Mouse (Mus musculus) heart, embryonic 16.5 days (tissue): ENCODE data around the gene Vpreb3. TPM values are rescaled to one million over a fixed set of nuclear protein-coding genes. Genes with fewer than 3 reads are reported as not detected.

Experiments used
- ATAC-seq: fragments of 200-750 bp; cut with Nextera tagmentation; replicated peaks from 2 replicates; pipeline ENCODE4 v1.8.0; 2017; ENCODE audit warnings: moderate number of reproducible peaks; ENCODE audit not compliant: insufficient read depth, low FRiP score; ENCODE audit errors: extremely low read depth
- H3K27ac ChIP-seq: fragments of 300-500 bp; sonication (generic); 2 replicates; pipeline ENCODE4 v1.5.1; 2014; ENCODE audit warnings: mild to moderate bottlenecking, low read length, control low read depth, moderate library complexity
- H3K27me3 ChIP-seq: fragments of 300-500 bp; sonication (generic); 2 replicates; pipeline ENCODE4 v1.6.1; 2014; ENCODE audit warnings: low read length, mixed read lengths; ENCODE audit not compliant: control insufficient read depth, insufficient read depth
- H3K36me3 ChIP-seq: fragments of 300-500 bp; sonication (generic); 2 replicates; pipeline ENCODE4 v1.6.1; 2014; ENCODE audit not compliant: control insufficient read depth, insufficient read depth
- H3K4me1 ChIP-seq: fragments of 300-500 bp; sonication (generic); 2 replicates; pipeline ENCODE4 v1.6.1; 2014; ENCODE audit warnings: low read length, mixed read lengths; ENCODE audit not compliant: control insufficient read depth, insufficient read depth
- H3K4me2 ChIP-seq: fragments of 300-500 bp; sonication (generic); 2 replicates; pipeline ENCODE4 v1.6.1; 2014; ENCODE audit warnings: low read depth, mild to moderate bottlenecking, control low read depth, low read length
- H3K4me3 ChIP-seq: fragments of 300-500 bp; sonication (generic); 2 replicates; pipeline ENCODE4 v1.5.1; 2014; ENCODE audit warnings: mild to moderate bottlenecking, control low read depth, low read length
- H3K9ac ChIP-seq: fragments of 300-500 bp; sonication (generic); 2 replicates; pipeline ENCODE4 v1.6.1; 2014; ENCODE audit warnings: low read length, control low read depth
- H3K9me3 ChIP-seq: fragments of 300-500 bp; sonication (generic); replicated peaks from 2 replicates; pipeline ENCODE4 v1.6.1; 2016; ENCODE audit warnings: low read length; ENCODE audit not compliant: control insufficient read depth
- WGBS: fragments of 180-500 bp; shearing (Covaris S2); extraction: QIAGEN DNeasy Blood & Tissue Kit; methylation state at CpG from one replicate; pipeline ENCODE4 v1.1.7; 2014; 5-methylcytosine and 5-hydroxymethylcytosine counted together
- polyA plus RNA-seq: library from polyadenylated mRNA; unstranded; fragments of >200 nt; fragmentation: Nextera tagmentation; extraction: Ambion mirVana; gene quantifications from 2 replicates; pipeline ENCODE4 v1.2.1, GENCODE M21; 2015

Vpreb3 gene
- polyA plus RNA-seq, 1 experiment from 2014 or later = 0.72 TPM

- ATAC-seq = no peak
- no peak overlapping the region for H3K27ac ChIP-seq
- no peak overlapping the region for H3K9ac ChIP-seq
- no peak overlapping the region for H3K4me3 ChIP-seq
- peaks cover 14% of the 10 kb centered on the region for H3K4me1 ChIP-seq
- 65% methylated on average over 2 of the region's 2 CpGs for WGBS
- no peaks in the 10 kb centered on the region for H3K27me3 ChIP-seq
- no peaks in the 10 kb centered on the region; the same call in 1 of the 2 replicates for H3K36me3 ChIP-seq
- no peaks in the 10 kb centered on the region for H3K9me3 ChIP-seq
- H3K4me2 ChIP-seq = no peak overlapping the region
Observed at GRCm38 (mm10) chr10:75924324-75924723, 18.5 kb upstream of the Vpreb3 start.

- H3K27ac ChIP-seq = no peak overlapping the region
- H3K4me3 ChIP-seq = no peak overlapping the region
- no peak for ATAC-seq
- H3K9ac ChIP-seq = no peak overlapping the region
- WGBS = 64% methylated on average over 13 of the region's 13 CpGs
- H3K4me2 ChIP-seq = no peak overlapping the region
- no peaks in the 10 kb centered on the region; the same call in 1 of the 2 replicates for H3K36me3 ChIP-seq
- H3K27me3 ChIP-seq = peaks cover 3% of the 10 kb centered on the region
- H3K9me3 ChIP-seq = no peaks in the 10 kb centered on the region
- H3K4me1 ChIP-seq = peaks cover 16% of the 10 kb centered on the region
Observed at GRCm38 (mm10) chr10:75926396-75926795, 16.5 kb upstream of the Vpreb3 start.

- H3K27me3 ChIP-seq = peaks cover 4% of the 10 kb centered on the region
- WGBS = 18% methylated on average over 6 of the region's 6 CpGs
- H3K4me2 ChIP-seq = peak overlapping the region; percentile 31
- H3K36me3 ChIP-seq = no peaks in the 10 kb centered on the region; the same call in 1 of the 2 replicates
- H3K4me1 ChIP-seq = peaks cover 23% of the 10 kb centered on the region
- no peak overlapping the region for H3K27ac ChIP-seq
- ATAC-seq = no peak
- H3K9ac ChIP-seq = no peak overlapping the region
- H3K4me3 ChIP-seq = no peak overlapping the region
- no peaks in the 10 kb centered on the region for H3K9me3 ChIP-seq
Observed at GRCm38 (mm10) chr10:75930304-75930703, 12.6 kb upstream of the Vpreb3 start.

- Histone ChIP-seq H3K4me2 (peak overlapping the region; percentile 80), H3K9me3 (no peaks in the 10 kb centered on the region), H3K9ac (peak overlapping the region; percentile 4; the same call in 1 of the 2 replicates), H3K4me1 (peaks cover 24% of the 10 kb centered on the region), H3K4me3 (peak overlapping the region; percentile 61), H3K27me3 (peaks cover 4% of the 10 kb centered on the region), H3K36me3 (no peaks in the 10 kb centered on the region; the same call in 1 of the 2 replicates), H3K27ac (no peak overlapping the region)
- 32% methylated on average over 7 of the region's 7 CpGs for WGBS
- ATAC-seq = no peak
Observed at GRCm38 (mm10) chr10:75931311-75931710, 11.5 kb upstream of the Vpreb3 start.

- ATAC-seq = peak; percentile 69
- H3K4me1 ChIP-seq = peaks cover 27% of the 10 kb centered on the region
- under 1% methylated on average over 44 of the region's 44 CpGs for WGBS
- peak overlapping the region; percentile 69 for H3K27ac ChIP-seq
- peaks cover 4% of the 10 kb centered on the region for H3K27me3 ChIP-seq
- H3K9ac ChIP-seq = peak overlapping the region; percentile 80
- H3K4me3 ChIP-seq = peak overlapping the region; percentile 61
- no peaks in the 10 kb centered on the region for H3K9me3 ChIP-seq
- H3K4me2 ChIP-seq = peak overlapping the region; percentile 80
- H3K36me3 ChIP-seq = no peaks in the 10 kb centered on the region; the same call in 1 of the 2 replicates
Observed at GRCm38 (mm10) chr10:75932081-75932678, 10.7 kb upstream of the Vpreb3 start.

GRCm38 (mm10) chr10:75932891-75933290, 10.0 kb upstream of the Vpreb3 start, which contains the start of gene Chchd10:
TSS of gene Chchd10 (plus strand) at chr10:75933130.
- no peak for ATAC-seq
- Histone ChIP-seq H3K4me3 (peak within 1 kb of the TSS; percentile 61), H3K9me3 (no peaks in the 10 kb centered on the region), H3K4me1 (peaks cover 30% of the 10 kb centered on the region), H3K27me3 (peaks cover 4% of the 10 kb centered on the region), H3K9ac (peak within 1 kb of the TSS; percentile 80), H3K27ac (peak within 1 kb of the TSS; percentile 69), H3K4me2 (peak within 1 kb of the TSS; percentile 80), H3K36me3 (no peaks in the 10 kb centered on the region; the same call in 1 of the 2 replicates)
- 49% methylated on average over 6 of the region's 6 CpGs for WGBS

- Histone ChIP-seq H3K27me3 (peaks cover 4% of the 10 kb centered on the region), H3K4me3 (no peak overlapping the region), H3K4me1 (peaks cover 36% of the 10 kb centered on the region), H3K9ac (peak overlapping the region; percentile 84; the same call in 1 of the 2 replicates), H3K9me3 (no peaks in the 10 kb centered on the region), H3K4me2 (peak overlapping the region; percentile 80), H3K36me3 (no peaks in the 10 kb centered on the region), H3K27ac (peak overlapping the region; percentile 87; the same call in 1 of the 2 replicates)
- ATAC-seq = no peak
- 71% methylated on average over 1 of the region's 1 CpGs for WGBS
Observed at GRCm38 (mm10) chr10:75934991-75935390, 7.9 kb upstream of the Vpreb3 start.

- Histone ChIP-seq H3K4me3 (peak within 1 kb of the TSS; percentile 60), H3K9me3 (no peaks in the 10 kb centered on the region), H3K36me3 (no peaks in the 10 kb centered on the region), H3K27ac (peak within 1 kb of the TSS; percentile 87), H3K4me2 (peak within 1 kb of the TSS; percentile 80), H3K4me1 (peaks cover 27% of the 10 kb centered on the region), H3K27me3 (peaks cover 4% of the 10 kb centered on the region), H3K9ac (peak within 1 kb of the TSS; percentile 84)
- WGBS = 2% methylated on average over 51 of the region's 51 CpGs
- peak; percentile 84 for ATAC-seq
Observed at GRCm38 (mm10) chr10:75935680-75936541, 6.9 kb upstream of the Vpreb3 start, which contains the start of gene Mmp11. TSS of gene Mmp11 (minus strand) at chr10:75936496.
